Mouse (Mus musculus) spleen, postnatal 14 days (tissue): Measurements from ENCODE around the gene Rhbg.

ENCODE experiments used
- DNase-seq, 2 experiments: peaks; one replicate each; pipeline ENCODE4 v3.0.0; 2021 to 2022; ENCODE audit warnings: low spot score in 2 of 2

Gene Rhbg

DNA sequence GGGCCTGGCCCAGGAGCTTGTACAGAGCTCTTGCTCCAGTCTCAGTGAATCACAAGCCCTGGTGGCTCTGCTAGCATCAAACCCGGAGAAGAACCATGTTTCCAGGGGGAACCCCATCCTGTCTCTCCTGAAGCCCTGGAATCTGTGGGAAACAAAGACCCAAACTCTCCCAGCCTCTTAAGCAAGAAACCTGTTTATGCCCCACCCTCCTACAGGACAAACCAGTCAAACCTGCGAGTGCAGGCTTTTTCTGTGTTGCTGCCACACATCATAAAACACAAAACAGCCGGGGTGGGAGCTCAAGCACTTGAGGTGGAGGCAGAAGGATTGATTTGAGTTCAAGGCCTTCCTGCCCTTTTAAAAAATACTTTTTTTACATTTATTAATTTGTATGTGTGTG lies 7.8 kb upstream of the Rhbg start:
- no peak for DNase-seq

DNA sequence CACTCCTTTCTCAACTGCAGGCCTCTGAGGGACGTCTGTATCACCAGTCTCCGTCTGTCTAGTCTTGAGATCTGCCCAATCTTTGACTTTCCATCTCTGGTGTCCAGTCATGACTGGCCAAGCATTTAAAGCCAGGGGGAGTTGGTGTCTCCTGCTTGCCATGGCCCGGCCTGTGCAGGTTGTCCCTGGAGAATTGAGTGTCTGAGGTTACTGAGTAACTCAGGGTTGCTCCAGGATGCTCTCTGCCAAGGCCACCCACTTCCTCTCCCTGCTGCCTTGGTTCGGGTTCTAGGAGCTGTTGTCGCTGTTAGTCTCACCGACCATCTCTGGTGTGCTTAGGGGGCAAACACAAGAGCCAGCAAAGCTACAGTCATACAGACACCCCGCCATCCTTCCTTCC lies 1.9 kb upstream of the Rhbg start:
- no peak for DNase-seq

DNA sequence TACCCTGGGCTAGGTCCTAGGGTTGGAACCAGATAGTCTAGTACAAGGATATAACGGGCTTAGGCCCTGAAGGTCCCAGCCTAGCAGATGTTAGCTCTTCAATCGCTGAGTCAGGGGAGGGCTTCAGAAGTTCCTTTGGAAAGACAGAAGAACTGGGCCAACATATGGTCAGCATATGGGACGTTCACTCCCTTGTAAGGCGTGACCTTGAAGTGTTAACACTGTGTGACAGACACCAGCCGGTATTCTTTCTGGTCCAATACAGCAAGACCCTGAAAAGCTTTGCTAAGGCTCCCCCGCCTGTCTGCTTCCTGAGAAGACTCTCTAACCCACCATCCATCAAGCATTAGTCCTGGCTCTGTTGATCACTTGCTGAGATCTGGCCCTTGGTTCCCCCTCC lies 1.4 kb upstream of the Rhbg start:
- no peak for DNase-seq

DNA sequence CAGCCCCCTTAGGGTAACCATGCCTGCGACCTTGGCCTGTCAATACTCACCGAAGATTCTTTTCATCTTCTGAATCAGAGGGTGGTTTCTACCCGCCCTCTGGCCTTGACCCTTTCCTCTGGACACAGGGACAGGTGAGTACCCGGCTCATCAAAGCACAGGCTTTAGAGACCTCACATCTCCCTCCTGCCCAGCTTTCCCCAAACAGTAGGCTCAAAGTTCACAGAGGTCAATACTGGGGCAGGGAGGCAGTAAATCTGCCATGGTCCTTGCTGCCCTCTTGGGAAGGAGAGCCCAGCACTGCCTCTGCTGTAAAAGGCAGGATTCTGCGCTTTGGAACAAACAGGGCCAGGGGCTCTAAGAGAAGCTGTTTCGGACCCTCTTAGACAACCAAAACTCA lies 1.8 kb downstream of the Rhbg start:
- no peak for DNase-seq

DNA sequence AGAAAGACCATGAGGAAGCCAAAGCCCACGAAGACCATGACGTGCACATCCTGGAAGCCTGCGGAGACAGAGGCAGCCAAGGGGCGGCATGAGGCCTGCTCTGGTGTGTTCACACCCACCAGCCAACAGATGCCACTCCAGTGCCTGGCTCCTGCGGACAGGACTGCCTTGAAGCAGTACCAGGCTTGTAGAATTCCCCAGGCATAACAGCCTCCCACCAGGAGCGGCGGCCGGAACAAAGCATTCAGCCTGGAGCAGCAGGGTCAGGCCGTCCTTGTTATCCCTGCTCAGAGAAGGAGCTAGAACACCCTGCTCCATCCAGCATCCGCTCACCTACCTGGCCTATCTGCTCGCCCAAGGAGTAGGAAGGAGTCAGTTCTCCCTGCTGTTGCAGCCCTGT lies 6.1 kb downstream of the Rhbg start:
- no peak for DNase-seq

DNA sequence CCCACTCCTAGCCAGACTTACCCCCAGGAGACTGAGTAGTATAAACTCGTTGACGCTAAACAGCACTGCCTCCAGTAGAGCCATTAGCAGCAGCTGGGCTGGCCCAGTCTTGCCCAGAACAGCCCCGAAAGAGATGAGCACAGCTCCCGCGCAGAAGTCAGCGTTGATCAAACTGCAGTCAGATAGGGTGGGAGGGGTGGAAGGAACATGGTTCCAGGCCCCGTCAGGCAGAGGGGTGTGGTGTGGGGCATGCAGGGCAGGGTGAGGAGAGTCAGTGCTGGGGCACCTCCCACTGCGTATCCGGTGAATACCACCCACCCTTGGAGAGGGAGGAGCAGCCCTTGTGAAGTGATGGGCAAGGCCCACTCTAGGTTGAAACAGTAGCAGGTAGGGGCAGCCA lies 6.8 kb downstream of the Rhbg start:
- no peak for DNase-seq

DNA sequence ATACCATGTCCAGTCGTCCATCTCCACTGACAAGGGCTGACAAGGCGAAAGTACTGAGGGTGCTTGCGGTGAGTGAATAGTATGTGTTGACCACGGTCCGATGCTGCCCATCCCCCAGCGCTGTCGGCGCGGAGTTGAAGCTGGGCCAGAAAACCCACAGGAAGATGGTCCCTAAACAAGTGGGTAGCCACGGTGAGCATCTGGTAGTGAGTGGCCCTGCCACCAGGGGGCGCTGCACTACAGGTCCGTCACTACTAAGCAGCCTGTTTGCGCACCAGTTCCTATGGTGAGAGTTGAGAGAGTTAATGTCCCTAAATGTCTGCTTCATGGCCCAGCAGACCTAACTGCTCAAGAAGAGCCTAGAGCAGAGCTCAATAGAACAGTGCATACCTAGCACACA lies 8.7 kb downstream of the Rhbg start:
- peak; percentile 45 to 70 for DNase-seq

DNA sequence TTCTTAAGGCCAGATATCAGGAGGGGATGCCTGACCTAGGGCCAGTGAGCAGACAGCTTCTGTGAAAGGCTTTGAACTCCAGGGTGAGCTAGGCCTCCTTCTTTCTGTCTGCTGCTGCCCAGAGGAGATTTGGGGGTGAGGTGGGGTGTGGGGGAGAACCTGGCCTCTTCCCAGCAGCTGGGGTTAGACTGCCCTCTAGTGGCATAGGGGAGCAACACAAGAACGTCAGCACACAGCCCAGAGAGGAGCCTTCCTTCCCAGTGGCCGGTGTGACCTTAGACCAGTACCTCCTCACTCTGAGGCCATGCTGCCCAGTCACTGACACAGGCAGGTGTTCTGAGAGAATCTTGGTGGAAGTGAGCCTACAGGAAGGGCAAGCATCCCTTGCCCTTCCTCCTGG lies 10.4 kb downstream of the Rhbg start:
- DNase-seq = peak; percentile 26 to 47

DNA sequence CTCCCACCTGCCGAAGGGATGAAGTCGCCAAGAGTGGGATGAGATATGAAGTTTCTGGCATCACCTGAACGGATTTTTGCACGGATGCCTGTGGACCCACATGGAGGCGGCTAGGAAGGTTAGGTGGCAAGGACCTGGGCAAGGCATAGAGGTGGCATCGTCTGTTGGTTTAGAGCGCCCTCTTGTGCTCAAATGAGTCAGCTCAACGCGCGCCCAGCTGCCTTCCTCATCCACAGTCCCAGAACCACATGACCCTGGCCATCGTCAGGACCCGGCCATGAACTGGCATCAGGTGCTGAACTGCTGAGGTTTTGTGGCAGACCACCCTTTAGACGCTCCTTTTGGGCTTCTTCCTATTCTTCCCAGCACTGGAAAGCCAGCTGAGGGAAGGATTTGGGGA lies 12.0 kb downstream of the Rhbg start:
- DNase-seq = peak; percentile 33 to 70

DNA sequence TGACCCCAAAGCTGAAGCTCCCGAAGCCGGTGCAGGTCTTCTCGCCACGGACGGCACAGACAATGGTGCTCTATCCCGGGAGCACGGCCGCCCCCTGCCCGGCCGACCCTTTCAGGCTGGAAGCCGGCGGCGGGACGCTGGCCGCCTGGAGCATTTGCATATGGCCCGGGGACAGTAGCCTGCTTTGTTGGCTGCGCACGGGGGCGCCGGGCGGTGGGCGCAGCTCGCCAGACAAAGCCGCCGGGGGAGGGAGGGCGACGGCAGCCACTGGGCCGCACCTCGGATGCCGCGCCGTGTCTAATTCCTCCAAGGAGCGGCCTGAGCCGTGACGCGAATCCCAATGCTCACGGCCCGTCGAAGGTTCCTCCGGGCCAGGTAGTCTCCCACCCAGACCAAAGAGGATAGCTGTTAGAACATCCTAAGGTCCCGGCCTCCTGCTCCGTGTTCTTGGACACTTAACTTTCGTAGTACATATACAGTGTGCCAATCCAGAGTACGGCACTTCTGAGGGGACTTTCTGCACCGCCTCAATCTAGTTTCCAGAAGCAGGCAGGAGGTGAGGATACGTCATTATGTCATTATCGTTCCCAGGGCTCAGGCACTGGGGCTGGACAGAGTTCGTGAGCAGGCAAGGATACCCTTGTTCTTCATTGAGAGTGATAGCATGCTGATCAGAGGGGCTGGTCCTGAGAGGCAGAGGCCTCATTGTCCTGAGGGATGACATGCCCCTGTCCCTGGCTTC lies 13.3 kb downstream of the Rhbg start:
- DNase-seq = no peak

DNA sequence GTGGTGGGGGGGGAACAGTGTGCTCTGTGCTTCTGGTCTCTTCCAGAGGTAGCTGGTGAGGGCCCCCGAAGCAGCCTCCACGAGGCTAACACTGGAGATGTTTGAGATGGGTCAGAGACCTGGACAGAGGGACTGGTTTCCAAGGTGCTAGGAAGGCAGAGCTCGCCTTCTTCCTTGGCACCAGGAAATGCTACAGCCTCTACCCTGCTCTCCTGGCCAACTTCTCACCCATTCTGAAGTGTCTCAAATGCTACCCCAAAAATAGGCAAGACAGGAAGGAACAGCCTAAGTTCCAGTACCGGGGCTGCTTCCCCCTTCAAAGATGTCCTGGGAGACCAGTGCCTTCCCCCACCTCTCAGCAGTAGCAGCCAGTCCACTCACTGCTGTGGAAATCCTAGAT lies 15.1 kb downstream of the Rhbg start:
- no peak for DNase-seq

DNA sequence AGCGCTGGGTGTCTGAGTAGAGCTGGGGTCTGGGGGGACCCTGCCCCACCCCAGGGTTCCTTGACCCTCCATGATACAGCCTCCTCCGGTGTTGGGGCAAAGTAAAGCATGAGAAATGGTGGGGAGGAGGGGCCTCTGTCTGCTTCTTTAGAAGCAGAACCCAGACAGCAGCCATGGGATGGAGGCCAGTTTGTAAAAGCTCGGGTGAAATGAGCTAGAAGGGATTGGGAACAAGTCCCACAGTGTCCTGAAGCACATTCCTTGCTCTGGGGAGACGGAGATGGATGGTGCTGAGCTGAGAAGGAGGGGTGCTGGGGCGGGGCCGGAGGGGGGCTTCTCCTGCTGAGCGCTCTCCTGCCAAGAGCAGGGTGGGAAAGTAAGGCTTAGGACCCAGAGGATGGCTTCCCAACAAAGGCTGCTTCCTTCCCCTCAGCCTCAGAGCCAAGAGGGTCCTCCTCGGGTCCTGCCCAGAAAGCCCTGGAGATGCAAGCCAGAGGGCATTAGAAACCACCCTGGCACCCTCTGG lies 15.6 kb downstream of the Rhbg start:
- no peak for DNase-seq

DNA sequence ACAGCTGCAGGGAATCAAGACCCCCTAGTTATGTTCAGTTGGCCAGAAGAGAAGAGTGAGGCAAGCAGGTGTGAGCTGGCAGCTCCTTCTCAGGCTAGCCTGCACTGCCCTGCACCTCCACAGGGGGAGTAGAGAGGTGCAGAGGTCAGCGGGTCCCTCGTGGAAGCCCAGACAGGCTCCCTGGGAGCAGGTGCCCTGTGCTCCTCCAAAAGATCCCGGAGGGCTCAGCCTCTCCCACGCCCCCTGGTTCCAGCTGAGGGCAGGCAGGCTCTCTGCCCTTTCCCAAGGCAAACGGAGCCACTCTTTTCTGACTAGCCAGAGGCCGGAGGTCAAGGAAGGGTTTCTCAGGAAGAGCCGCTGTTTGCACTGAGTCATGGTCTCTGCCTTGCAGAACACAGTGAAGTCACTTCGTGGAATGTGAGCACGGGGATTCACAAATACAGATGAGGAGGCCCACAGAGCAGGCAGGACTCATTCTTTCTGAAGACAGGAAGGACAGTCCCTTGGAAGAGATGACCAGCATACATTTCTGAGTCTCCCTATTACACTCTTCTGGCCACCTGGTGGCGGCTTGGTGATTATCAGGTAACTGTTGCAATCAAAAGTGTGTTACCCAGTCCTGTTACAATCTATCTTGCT lies 16.8 kb downstream of the Rhbg start:
- DNase-seq = peak in 1 of 2 experiments; percentile 41

DNA sequence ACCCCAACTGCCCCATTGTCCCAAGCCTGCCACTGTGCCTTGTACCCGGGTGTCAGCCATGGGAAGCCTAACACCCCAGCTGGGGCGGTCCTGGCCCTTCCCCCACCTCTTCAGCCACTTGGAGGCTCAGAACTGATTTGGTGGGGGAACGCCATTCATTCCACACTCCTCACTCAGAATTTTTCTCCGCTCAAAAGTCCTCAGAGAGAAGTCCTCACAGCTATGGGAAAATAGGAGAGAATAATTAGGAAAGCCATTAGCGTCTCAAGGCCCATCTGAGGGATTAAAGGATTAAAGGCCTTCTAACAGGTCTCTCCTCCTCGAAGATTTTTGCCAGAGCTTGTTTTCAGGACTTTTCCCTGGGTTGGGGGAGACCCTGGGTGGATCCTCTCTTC lies 17.4 kb downstream of the Rhbg start:
- DNase-seq = no peak

DNA sequence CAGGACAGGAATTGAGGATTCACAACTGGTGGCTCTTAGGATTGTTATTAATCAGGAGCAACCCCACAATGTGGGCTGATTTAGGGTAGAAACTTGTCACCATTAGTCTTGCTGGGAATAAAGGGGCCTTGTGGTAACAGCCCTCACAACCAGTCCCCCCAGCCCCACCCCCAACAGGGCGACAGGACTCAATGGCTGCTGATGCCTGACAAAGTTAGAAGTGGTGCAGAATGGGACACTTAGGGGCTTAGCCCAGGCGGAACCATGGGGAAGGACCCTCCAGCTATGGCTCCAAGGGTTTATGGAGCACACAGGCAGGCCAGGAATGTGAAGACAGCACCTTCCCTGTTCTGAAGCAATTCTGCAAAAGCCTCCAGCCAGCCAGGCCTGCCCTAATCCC lies 18.9 kb downstream of the Rhbg start:
- no peak for DNase-seq

DNA sequence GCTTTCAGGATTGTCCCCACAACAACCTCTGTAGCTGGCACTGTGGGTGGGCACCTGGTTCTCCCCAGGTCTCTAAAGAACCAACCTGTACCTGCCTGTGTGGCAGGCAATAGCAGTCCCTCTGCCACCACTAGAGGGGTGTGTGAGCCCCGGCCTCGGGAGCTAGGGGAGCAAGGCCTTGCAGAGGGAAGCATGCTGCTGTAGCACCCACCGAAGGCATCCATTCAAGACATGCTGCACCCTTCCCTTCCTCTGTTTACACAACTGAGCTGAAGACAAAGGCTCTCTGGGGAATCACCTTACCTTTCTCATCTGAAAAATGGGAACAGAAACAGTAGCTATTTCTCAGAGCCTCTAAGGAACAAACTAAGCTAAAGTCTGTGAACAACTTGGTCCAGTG lies 19.3 kb downstream of the Rhbg start:
- peak in 1 of 2 experiments; percentile 39 for DNase-seq

DNA sequence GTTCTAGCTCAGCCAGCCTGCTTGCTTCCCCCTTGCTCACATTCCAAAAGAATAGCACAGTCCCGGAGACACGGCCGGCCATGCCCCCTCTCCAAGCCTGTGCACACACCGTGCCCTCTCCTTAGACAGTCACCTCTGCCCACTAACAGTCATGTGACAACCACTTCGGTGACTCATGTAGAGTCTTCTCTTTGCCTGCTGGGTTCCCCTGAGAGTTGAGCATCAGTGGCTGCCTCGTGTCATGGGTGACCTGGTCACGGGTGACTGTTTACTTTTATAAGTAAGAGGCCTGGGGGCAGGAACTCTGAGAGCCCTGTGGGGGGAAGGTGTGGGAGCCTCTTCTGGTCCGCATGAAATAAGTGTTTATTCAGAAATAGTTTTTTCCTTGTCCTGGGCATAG lies 20.5 kb downstream of the Rhbg start:
- DNase-seq = no peak

DNA sequence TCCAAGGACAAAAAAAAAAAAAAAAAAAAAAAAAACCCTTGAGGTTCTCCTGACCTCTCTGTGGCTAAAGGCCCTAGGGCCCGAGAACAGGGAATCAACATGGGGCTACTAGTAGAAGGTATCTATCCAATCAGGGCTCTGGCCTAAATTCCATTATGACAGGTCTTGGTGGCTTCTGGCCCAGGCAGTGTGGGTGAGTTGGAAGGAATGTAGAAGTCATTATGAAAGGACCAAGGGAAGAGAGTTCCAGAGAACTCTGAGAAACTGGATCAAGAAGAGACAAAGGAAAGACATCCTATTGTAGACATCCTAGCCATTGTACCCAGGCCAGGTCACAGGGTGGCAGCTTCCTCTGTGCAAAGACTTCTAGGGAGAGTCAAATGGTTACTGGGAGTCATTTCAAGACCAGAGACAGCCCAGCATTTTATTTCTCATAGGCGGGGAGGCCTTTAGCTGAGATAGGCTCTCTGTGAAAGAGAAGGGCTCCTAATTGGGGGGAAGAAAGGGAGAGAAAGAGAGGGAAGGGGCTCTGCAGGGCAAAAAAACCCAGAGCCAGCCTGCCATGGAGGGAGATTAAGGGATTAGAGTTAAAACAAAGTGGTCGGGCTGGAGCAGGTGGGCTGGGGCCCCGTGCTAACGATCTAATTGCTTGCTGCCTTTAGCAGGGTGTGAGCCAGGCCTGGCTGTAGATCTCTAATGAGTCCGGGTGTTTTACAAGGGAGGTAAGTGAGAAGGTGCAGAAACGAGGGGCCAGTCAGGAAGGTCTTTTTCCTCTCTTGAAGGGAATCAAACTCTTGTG lies 21.5 kb downstream of the Rhbg start:
- DNase-seq = no peak

DNA sequence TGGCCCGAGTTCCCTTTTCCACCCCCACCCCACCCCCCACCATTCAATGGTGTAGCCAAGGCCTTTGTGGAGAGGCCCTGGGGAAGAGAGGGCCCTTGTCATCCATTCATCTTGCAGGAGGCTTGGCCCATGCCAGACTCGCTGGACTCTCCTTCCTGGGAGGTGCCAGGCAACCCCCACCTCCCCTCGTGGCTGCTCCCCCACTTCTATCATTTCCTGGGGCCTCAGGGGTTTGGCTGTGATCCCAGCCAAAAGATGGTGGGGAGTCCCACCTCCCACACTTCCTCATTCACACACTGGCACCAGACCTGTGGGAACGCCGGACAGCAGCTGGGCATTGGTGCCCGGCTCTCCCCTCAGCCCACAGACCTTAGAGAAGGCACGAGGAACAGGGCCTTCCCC lies 22.2 kb downstream of the Rhbg start:
- no peak for DNase-seq

DNA sequence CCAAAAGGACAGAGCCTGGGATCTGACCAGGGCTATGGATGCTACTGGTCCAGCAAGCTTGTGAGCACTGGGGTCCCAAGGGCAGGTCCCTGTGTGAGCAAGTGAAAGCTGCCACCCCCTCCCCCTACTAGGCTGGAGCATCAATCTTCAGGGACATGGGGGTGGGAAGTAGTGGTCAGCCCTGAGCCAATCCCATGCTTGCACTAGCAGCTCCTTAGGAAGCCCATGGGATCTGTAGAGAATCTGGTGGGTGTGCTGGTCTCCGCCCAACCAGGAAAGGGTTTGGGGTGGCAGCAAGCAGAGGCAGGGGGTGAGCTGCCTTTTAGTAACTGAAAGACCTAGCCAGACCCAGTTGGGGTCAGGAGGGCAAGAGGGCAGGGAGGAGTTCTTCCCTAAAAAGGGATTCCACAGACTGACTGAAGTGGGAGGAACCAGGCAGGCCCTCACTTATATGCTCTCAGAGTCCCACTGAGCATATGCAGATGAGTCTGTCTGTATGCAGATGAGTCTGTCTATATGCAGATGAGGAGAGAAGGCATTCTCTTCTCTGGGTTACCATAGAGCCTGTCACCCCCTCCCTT lies 23.4 kb downstream of the Rhbg start:
- DNase-seq = no peak

DNA sequence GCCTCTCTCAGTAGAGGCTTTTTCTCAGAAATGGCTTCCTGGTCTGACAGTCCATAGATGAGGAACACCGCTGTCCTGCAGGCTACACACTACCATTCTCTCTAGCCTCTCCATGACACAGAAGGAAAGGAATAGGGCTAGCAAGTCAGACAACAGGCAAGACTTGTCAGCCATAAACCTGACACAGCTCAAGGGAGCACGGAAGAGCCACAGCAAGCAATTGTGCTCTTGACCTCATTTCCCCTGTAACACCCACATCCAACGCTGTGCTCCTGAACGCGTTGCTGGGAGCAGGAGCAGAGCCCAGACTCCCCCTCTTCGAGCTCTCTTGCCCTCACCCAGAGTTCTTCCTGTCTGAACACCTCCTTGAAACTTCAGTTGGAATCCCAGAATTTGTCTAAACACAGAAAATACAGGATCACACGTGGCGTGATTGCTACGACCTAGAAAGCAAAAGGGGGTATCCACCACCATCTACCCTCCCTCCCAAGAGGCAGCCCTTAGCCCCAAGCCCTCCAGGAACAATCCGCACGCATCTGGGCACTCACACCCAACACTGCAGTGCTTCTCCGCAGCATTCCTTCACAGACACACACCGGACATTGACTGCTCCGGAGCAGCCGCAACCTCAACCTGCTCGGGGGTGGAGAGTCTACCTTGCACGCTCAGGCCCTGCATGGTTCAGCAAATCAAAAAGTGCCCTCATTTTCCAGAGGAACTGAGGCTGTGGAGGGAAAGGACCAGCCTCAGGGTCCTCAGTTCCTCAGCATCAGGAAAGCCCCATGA lies 24.1 kb downstream of the Rhbg start:
- no peak for DNase-seq

DNA sequence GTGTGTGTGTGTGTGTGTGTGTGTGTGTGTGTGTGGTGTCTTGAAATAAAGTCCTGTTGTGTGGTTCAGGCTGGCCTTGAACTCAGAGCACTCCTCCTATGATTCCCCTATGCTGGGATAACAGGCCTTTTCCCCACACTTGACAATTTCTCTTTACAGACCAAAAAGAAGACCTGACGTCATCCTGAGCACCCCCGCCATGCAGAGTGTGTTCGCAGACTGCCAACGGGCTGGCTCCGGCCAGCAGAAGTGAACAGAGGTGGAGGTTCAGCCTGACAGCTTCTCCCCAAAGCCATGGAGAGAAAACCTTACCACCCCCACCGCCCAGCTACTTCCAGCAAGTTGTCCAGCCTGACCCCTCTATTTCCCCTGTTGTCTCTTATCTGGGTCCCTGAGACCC lies 25.0 kb downstream of the Rhbg start:
- DNase-seq = no peak
